Mouse (Mus musculus) heart, adult 18-20 months (tissue): ENCODE results near the gene Tmem117. TPM values are rescaled to one million over a fixed set of nuclear protein-coding genes. Genes with fewer than 3 reads are reported as not detected.

Source experiments
- DNase-seq, 2 experiments: peaks; one replicate each; pipeline ENCODE4 v3.0.0; 2021 to 2022; ENCODE audit warnings: mixed read lengths in 1 of 2
- total RNA-seq, 2 experiments: library from RNA; stranded (reverse); gene quantifications; 2 replicates each; pipeline ENCODE4 v1.2.3; 2021

Tmem117 gene
- total RNA-seq, 2 experiments from 2014 or later, result 12.0 to 12.9 TPM

DNA sequence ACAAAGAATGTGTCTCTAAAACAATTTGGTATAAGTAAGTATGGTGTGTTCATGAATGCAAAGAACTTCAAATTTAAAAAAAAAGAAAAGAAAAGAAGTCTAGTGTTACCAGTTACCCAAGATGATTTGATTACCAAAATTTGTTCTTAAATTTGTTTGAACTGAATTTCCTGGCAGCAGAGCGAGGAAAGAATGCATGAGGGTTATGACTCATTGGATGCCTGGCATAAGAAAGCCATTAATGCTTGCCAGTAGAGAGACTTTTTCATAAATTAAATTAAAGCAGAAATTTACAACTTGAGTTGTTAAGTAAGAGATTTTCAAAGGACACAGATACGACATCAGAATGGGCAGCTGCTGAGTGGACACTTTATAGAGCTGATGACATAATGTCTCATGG, 515.1 kb downstream of the Tmem117 start:
- no peak for DNase-seq

- DNase-seq, result no peak
These were observed 516.1 kb downstream of the Tmem117 start for GRCm38 (mm10) chr15:95145118-95145517.

Other genes starting within 250 kb of the Tmem117 start
- gene Adamts20, start 163.8 kb upstream of the Tmem117 start, total RNA-seq, result under 1 TPM; 0.07 to 0.23 TPM
- gene Pus7l, start 85.7 kb upstream of the Tmem117 start, total RNA-seq, result 1 to 10 TPM; 1.5 to 1.9 TPM
- 1 to 10 TPM; 4.1 to 5.7 TPM for gene Irak4, start 85.6 kb upstream of the Tmem117 start, total RNA-seq
- gene Twf1, start 39.3 kb upstream of the Tmem117 start, total RNA-seq, result 10 to 100 TPM; 14.2 to 18.0 TPM